Mouse (Mus musculus) forebrain, embryonic 12.5 days (tissue): ENCODE data around the gene Bet1l. TPM values are rescaled to one million over a fixed set of nuclear protein-coding genes. Genes with fewer than 3 reads are reported as not detected.
A peak's percentile ranks its signal among the peaks of the same experiment; 100 is the strongest.

Experiments used
- ATAC-seq: fragments of 200-750 bp; cut with Nextera tagmentation; 2 replicates; pipeline ENCODE4 v1.8.0; 2017; ENCODE audit warnings: moderate TSS enrichment; ENCODE audit not compliant: low FRiP score
- H3K27ac ChIP-seq: fragments of 300-500 bp; sonication (generic); 2 replicates; pipeline ENCODE4 v1.5.1; 2016; ENCODE audit warnings: mild to moderate bottlenecking
- H3K27me3 ChIP-seq: fragments of 300-500 bp; sonication (generic); 2 replicates; pipeline ENCODE4 v1.6.1; 2016; ENCODE audit warnings: mild to moderate bottlenecking
- H3K36me3 ChIP-seq: fragments of 300-500 bp; sonication (generic); replicated peaks from 2 replicates; pipeline ENCODE4 v1.6.1; 2016; ENCODE audit warnings: mild to moderate bottlenecking
- H3K4me1 ChIP-seq: fragments of 300-500 bp; sonication (generic); 2 replicates; pipeline ENCODE4 v1.6.1; 2016
- H3K4me2 ChIP-seq: fragments of 300-500 bp; sonication (generic); 2 replicates; pipeline ENCODE4 v1.6.1; 2016; ENCODE audit warnings: mild to moderate bottlenecking, moderate library complexity
- H3K4me3 ChIP-seq: fragments of 300-500 bp; sonication (generic); replicated peaks from 2 replicates; pipeline ENCODE4 v1.5.1; 2016; ENCODE audit warnings: mild to moderate bottlenecking
- H3K9ac ChIP-seq: fragments of 300-500 bp; sonication (generic); 2 replicates; pipeline ENCODE4 v1.6.1; 2016; ENCODE audit warnings: mild to moderate bottlenecking
- H3K9me3 ChIP-seq: fragments of 300-500 bp; sonication (generic); 2 replicates; pipeline ENCODE4 v1.6.1; 2016
- WGBS: fragments of 180-500 bp; shearing (Covaris S2); methylation state at CpG from one replicate; pipeline ENCODE4 v1.1.7; 2016; 5-methylcytosine and 5-hydroxymethylcytosine counted together
- polyA plus RNA-seq: library from polyadenylated mRNA; unstranded; fragments of >200 nt; fragmentation: Nextera tagmentation; extraction: Ambion mirVana; gene quantifications from 2 replicates; pipeline ENCODE4 v1.2.1, GENCODE M21; 2016

The Bet1l gene
- polyA plus RNA-seq, 1 experiment from 2014 or later = 27.8 TPM

- ATAC-seq = peak; percentile 96
- Histone ChIP-seq H3K9ac (peak within 1 kb of the TSS; percentile 83), H3K36me3 (peaks cover 21% of the 10 kb centered on the region), H3K4me3 (peak within 1 kb of the TSS; percentile 95), H3K27ac (peak within 1 kb of the TSS; percentile 84), H3K4me1 (peaks cover 17% of the 10 kb centered on the region), H3K9me3 (no peaks in the 10 kb centered on the region), H3K4me2 (peak within 1 kb of the TSS; percentile 66), H3K27me3 (no peaks in the 10 kb centered on the region)
- WGBS = under 1% methylated on average over 57 of the region's 59 CpGs
These were observed 24.5 kb upstream of the Bet1l start, which contains the start of the genes Psmd13 and Sirt3 for GRCm38 (mm10) chr7:140881696-140882468. TSS of gene Psmd13 (plus strand) at chr7:140881968. TSS of gene Sirt3 (minus strand) at chr7:140882309.

GRCm38 (mm10) chr7:140880865-140881515 lies 23.6 kb upstream of the Bet1l start:
- no peak for ATAC-seq
- Histone ChIP-seq H3K27ac (no peak overlapping the region), H3K4me1 (peaks cover 17% of the 10 kb centered on the region), H3K9me3 (no peaks in the 10 kb centered on the region), H3K9ac (peak overlapping the region; percentile 83), H3K27me3 (no peaks in the 10 kb centered on the region), H3K4me2 (peak overlapping the region; percentile 66), H3K36me3 (peaks cover 20% of the 10 kb centered on the region), H3K4me3 (peak overlapping the region; percentile 95)
- WGBS = 32% methylated on average over 8 of the region's 8 CpGs

GRCm38 (mm10) chr7:140880419-140880818 lies 23.0 kb upstream of the Bet1l start:
- peak overlapping the region; percentile 66; the same call in 1 of the 2 replicates for H3K4me2 ChIP-seq
- H3K4me1 ChIP-seq = peaks cover 17% of the 10 kb centered on the region
- no peaks in the 10 kb centered on the region for H3K9me3 ChIP-seq
- peaks cover 22% of the 10 kb centered on the region for H3K36me3 ChIP-seq
- no peaks in the 10 kb centered on the region for H3K27me3 ChIP-seq
- H3K9ac ChIP-seq = no peak overlapping the region
- H3K27ac ChIP-seq = no peak overlapping the region
- 91% methylated on average over 3 of the region's 3 CpGs for WGBS
- no peak overlapping the region for H3K4me3 ChIP-seq
- no peak for ATAC-seq

- peaks cover 17% of the 10 kb centered on the region for H3K4me1 ChIP-seq
- no peak overlapping the region for H3K9ac ChIP-seq
- H3K4me3 ChIP-seq = no peak overlapping the region
- no peak overlapping the region for H3K27ac ChIP-seq
- ATAC-seq = no peak
- 92% methylated on average over 7 of the region's 7 CpGs for WGBS
- H3K36me3 ChIP-seq = peaks cover 30% of the 10 kb centered on the region
- H3K27me3 ChIP-seq = no peaks in the 10 kb centered on the region
- H3K9me3 ChIP-seq = no peaks in the 10 kb centered on the region
- no peak overlapping the region for H3K4me2 ChIP-seq
These were observed 22.0 kb upstream of the Bet1l start for GRCm38 (mm10) chr7:140879355-140879754.

- Histone ChIP-seq H3K4me1 (peaks cover 7% of the 10 kb centered on the region), H3K4me2 (no peak overlapping the region), H3K9ac (no peak overlapping the region; the same call in 1 of the 2 replicates), H3K36me3 (peaks cover 33% of the 10 kb centered on the region), H3K4me3 (no peak overlapping the region), H3K27ac (no peak overlapping the region), H3K27me3 (no peaks in the 10 kb centered on the region), H3K9me3 (no peaks in the 10 kb centered on the region)
- ATAC-seq = no peak
- 92% methylated on average over 6 of the region's 6 CpGs for WGBS
These were observed 20.0 kb upstream of the Bet1l start for GRCm38 (mm10) chr7:140877364-140877763.

- Histone ChIP-seq H3K4me3 (no peak overlapping the region), H3K27ac (no peak overlapping the region), H3K4me1 (no peaks in the 10 kb centered on the region), H3K9ac (no peak overlapping the region), H3K9me3 (no peaks in the 10 kb centered on the region), H3K4me2 (no peak overlapping the region), H3K27me3 (no peaks in the 10 kb centered on the region), H3K36me3 (peaks cover 39% of the 10 kb centered on the region)
- WGBS = 87% methylated on average over 4 of the region's 4 CpGs
- no peak for ATAC-seq
These were observed 16.8 kb upstream of the Bet1l start for GRCm38 (mm10) chr7:140874224-140874623.

- peaks cover 65% of the 10 kb centered on the region for H3K36me3 ChIP-seq
- 95% methylated on average over 12 of the region's 12 CpGs for WGBS
- H3K9ac ChIP-seq = no peak overlapping the region
- H3K9me3 ChIP-seq = no peaks in the 10 kb centered on the region
- ATAC-seq = no peak
- H3K4me3 ChIP-seq = no peak overlapping the region
- H3K27me3 ChIP-seq = no peaks in the 10 kb centered on the region
- H3K27ac ChIP-seq = no peak overlapping the region
- no peak overlapping the region for H3K4me2 ChIP-seq
- 0 out of 2 replicates have a peak, but pooled peaks cover under 1% of the 10 kb centered on the region for H3K4me1 ChIP-seq
These were observed 7.4 kb upstream of the Bet1l start for GRCm38 (mm10) chr7:140864761-140865160.

GRCm38 (mm10) chr7:140860728-140861127 lies 3.4 kb upstream of the Bet1l start:
- H3K9ac ChIP-seq = no peak overlapping the region
- WGBS = 94% methylated on average over 5 of the region's 5 CpGs
- H3K9me3 ChIP-seq = no peaks in the 10 kb centered on the region
- H3K27me3 ChIP-seq = no peaks in the 10 kb centered on the region
- no peak for ATAC-seq
- no peak overlapping the region for H3K4me2 ChIP-seq
- H3K27ac ChIP-seq = no peak overlapping the region
- H3K4me3 ChIP-seq = no peak overlapping the region
- H3K36me3 ChIP-seq = peaks cover 63% of the 10 kb centered on the region
- peaks cover 22% of the 10 kb centered on the region for H3K4me1 ChIP-seq

- WGBS = 81% methylated on average over 6 of the region's 6 CpGs
- H3K9ac ChIP-seq = no peak overlapping the region
- no peak overlapping the region for H3K4me3 ChIP-seq
- H3K36me3 ChIP-seq = peaks cover 62% of the 10 kb centered on the region
- H3K4me1 ChIP-seq = peaks cover 29% of the 10 kb centered on the region
- no peaks in the 10 kb centered on the region for H3K9me3 ChIP-seq
- H3K4me2 ChIP-seq = no peak overlapping the region
- ATAC-seq = no peak
- no peaks in the 10 kb centered on the region for H3K27me3 ChIP-seq
- no peak overlapping the region for H3K27ac ChIP-seq
These were observed 2.6 kb upstream of the Bet1l start for GRCm38 (mm10) chr7:140859997-140860396.

GRCm38 (mm10) chr7:140858746-140859145 lies 1.4 kb upstream of the Bet1l start:
- WGBS = 94% methylated on average over 8 of the region's 8 CpGs
- H3K9ac ChIP-seq = no peak overlapping the region
- peak overlapping the region; percentile 97 for H3K4me2 ChIP-seq
- peaks cover 32% of the 10 kb centered on the region for H3K4me1 ChIP-seq
- no peak overlapping the region for H3K27ac ChIP-seq
- no peaks in the 10 kb centered on the region for H3K27me3 ChIP-seq
- ATAC-seq = no peak
- peaks cover 60% of the 10 kb centered on the region for H3K36me3 ChIP-seq
- H3K4me3 ChIP-seq = 0 out of 2 replicates have a peak overlapping the region, but pooled peaks have one; percentile 78
- no peaks in the 10 kb centered on the region for H3K9me3 ChIP-seq

- under 1% methylated on average over 50 of the region's 50 CpGs for WGBS
These were observed 410 bp downstream of the Bet1l start, which contains the start of gene Ric8a for GRCm38 (mm10) chr7:140856785-140857549. TSS of gene Ric8a (plus strand) at chr7:140856957.

More at GRCm38 (mm10) chr7:140856785-140857549, 410 bp downstream of the Bet1l start, which contains the start of gene Ric8a:
- H3K27ac ChIP-seq = peak within 1 kb of the TSS; percentile 89
- ATAC-seq = peak; percentile 86
- peak within 1 kb of the TSS; percentile 78 for H3K4me3 ChIP-seq
- peaks cover 32% of the 10 kb centered on the region for H3K4me1 ChIP-seq
- peaks cover 60% of the 10 kb centered on the region for H3K36me3 ChIP-seq
- H3K4me2 ChIP-seq = peak within 1 kb of the TSS; percentile 97
- H3K9me3 ChIP-seq = no peaks in the 10 kb centered on the region
- H3K27me3 ChIP-seq = no peaks in the 10 kb centered on the region
- H3K9ac ChIP-seq = peak within 1 kb of the TSS; percentile 90
